Comparison of ENCODE assay signal across 23 mouse cellular contexts in genomic region chr1:106934265-106934664, GRCm38 (mm10). TPM values are rescaled to one million over a fixed set of nuclear protein-coding genes. Genes with fewer than 3 reads are reported as not detected.
"Had no signal": no experiment of that assay in that cellular context is flagged by ENCODE, and none has a peak within 500 bp of the region (broad histone marks: within the 10 kb centered on the region; RNA-seq: fewer than 3 reads in every experiment).

Serpinb12 (plus strand) TSS chr1:106934449.

- H3K4me3 ChIP-seq: kidney, embryonic 15.5 days; left cerebral cortex, adult 2 months; limb, embryonic 12.5 days; liver, embryonic 13.5 days; midbrain, embryonic 12.5 days; myocyte; neural tube, embryonic 13.5 days; stomach, embryonic 15.5 days had no signal

- H3K4me2 ChIP-seq: kidney, embryonic 15.5 days; limb, embryonic 12.5 days; liver, embryonic 13.5 days; lung, embryonic 14.5 days; midbrain, embryonic 12.5 days; neural tube, embryonic 13.5 days; stomach, embryonic 15.5 days had no signal

- ATAC-seq: lung, postnatal 0 days; midbrain, embryonic 16.5 days had no signal

- DNase-seq: kidney, adult 11 months; kidney, adult 8-10 months; kidney, postnatal 10 days; kidney, postnatal 36 days; layer of hippocampus, postnatal 36 days; liver; liver, embryonic 13.5 days; lung, embryonic 14.5 days; retina, postnatal 1 day; right cerebral cortex, postnatal 25 days; spleen, adult 18-20 months; thymus, adult 2 months; thymus, postnatal 14 days; thymus, postnatal 4 days had no signal

- H3K4me1 ChIP-seq: kidney, embryonic 15.5 days; limb, embryonic 12.5 days; liver, embryonic 13.5 days; midbrain, embryonic 12.5 days; neural tube, embryonic 13.5 days; stomach, embryonic 15.5 days had no signal

- H3K9me3 ChIP-seq: kidney, embryonic 15.5 days; limb, embryonic 12.5 days; liver, embryonic 13.5 days; midbrain, embryonic 12.5 days; neural tube, embryonic 13.5 days; stomach, embryonic 15.5 days had no signal

- H3K9ac ChIP-seq: kidney, embryonic 15.5 days; limb, embryonic 12.5 days; liver, embryonic 13.5 days; lung, embryonic 14.5 days; midbrain, embryonic 12.5 days; neural tube, embryonic 13.5 days; stomach, embryonic 15.5 days had no signal

- H3K27me3 ChIP-seq: kidney, embryonic 15.5 days; limb, embryonic 12.5 days; liver, embryonic 13.5 days; midbrain, embryonic 12.5 days; neural tube, embryonic 13.5 days; stomach, embryonic 15.5 days had no signal

- H3K27ac ChIP-seq: kidney, embryonic 15.5 days; left cerebral cortex, adult 2 months; limb, embryonic 12.5 days; liver, embryonic 13.5 days; midbrain, embryonic 12.5 days; neural tube, embryonic 13.5 days; stomach, embryonic 15.5 days had no signal

- H3K36me3 ChIP-seq: kidney, embryonic 15.5 days; limb, embryonic 12.5 days; liver, embryonic 13.5 days; midbrain, embryonic 12.5 days; neural tube, embryonic 13.5 days; stomach, embryonic 15.5 days had no signal

RNA-seq across cellular contexts. Expression of gene Serpinb12, which starts in this region (rescaled TPM):
- polyA plus RNA-seq: kidney, embryonic 15.5 days; limb, embryonic 12.5 days; liver, embryonic 13.5 days; midbrain, embryonic 12.5 days; midbrain, embryonic 16.5 days; myocyte had no signal
